Comparison of ENCODE assay signal across 9 mouse cellular contexts in genomic region chr5:107202801-107203559, GRCm38 (mm10).
A peak's percentile ranks its signal among the peaks of the same experiment; 100 is the strongest.
DNase-seq lines count a peak whose midpoint lies in the region; ATAC-seq lines count a peak whose summit lies in the region.
"Had no signal": no experiment of that assay in that cellular context is flagged by ENCODE, and none has a peak within 500 bp of the region (broad histone marks: within the 10 kb centered on the region; RNA-seq: fewer than 3 reads in every experiment).

No protein-coding gene starts in this region.

- no peaks in the 10 kb centered on the region for H3K9me3 ChIP-seq in kidney, embryonic 14.5 days (ENCODE audit: control insufficient read depth, low read length)
- H3K9me3 ChIP-seq in embryonic facial prominence, embryonic 14.5 days (ENCODE audit: control insufficient read depth, low read length) = no peaks in the 10 kb centered on the region
- H3K9me3 ChIP-seq in limb, embryonic 10.5 days (replicated peaks) = no peaks in the 10 kb centered on the region

- H3K36me3 ChIP-seq in kidney, embryonic 14.5 days (ENCODE audit: control insufficient read depth, insufficient read depth, low read length) = no peaks in the 10 kb centered on the region
- H3K36me3 ChIP-seq in embryonic facial prominence, embryonic 14.5 days (ENCODE audit: control insufficient read depth, insufficient read depth, low read length) = peaks cover 9% of the 10 kb centered on the region; the same call in 1 of the 2 replicates
- peaks cover 7% of the 10 kb centered on the region; the same call in 1 of the 2 replicates for H3K36me3 ChIP-seq in limb, embryonic 10.5 days

- H3K9ac ChIP-seq in kidney, embryonic 14.5 days (ENCODE audit: low read depth, low read length) = no peak overlapping the region
- H3K9ac ChIP-seq in embryonic facial prominence, embryonic 14.5 days (ENCODE audit: low read depth, low read length) = no peak overlapping the region

- H3K27ac ChIP-seq in kidney, embryonic 14.5 days (ENCODE audit: low read depth, low read length) = peak overlapping the region; percentile 37; the same call in 1 of the 2 replicates
- H3K27ac ChIP-seq in embryonic facial prominence, embryonic 14.5 days (replicated peaks; ENCODE audit: low read depth, low read length) = peak overlapping the region; percentile 63
- peak overlapping the region; percentile 54 for H3K27ac ChIP-seq in limb, embryonic 10.5 days

- no peak; the same call in 1 of the 2 replicates for ATAC-seq in kidney, embryonic 14.5 days (ENCODE audit: low FRiP score, low TSS enrichment)
- ATAC-seq in embryonic facial prominence, embryonic 14.5 days (ENCODE audit: low read depth) = no peak
- ATAC-seq in monocyte, adult 5-6 weeks (replicated peaks; ENCODE audit: insufficient number of reproducible peaks, low FRiP score, low TSS enrichment, poor library complexity, severe bottlenecking) = no peak

- 33% methylated on average over 8 of the region's 8 CpGs for WGBS in kidney, embryonic 14.5 days
- 21% methylated on average over 8 of the region's 8 CpGs for WGBS in embryonic facial prominence, embryonic 14.5 days
- 38% methylated on average over 8 of the region's 8 CpGs for WGBS in limb, embryonic 10.5 days

- H3K4me1 ChIP-seq in kidney, embryonic 14.5 days (ENCODE audit: control insufficient read depth, insufficient read depth, low read length) = peaks cover 26% of the 10 kb centered on the region
- H3K4me1 ChIP-seq in embryonic facial prominence, embryonic 14.5 days (ENCODE audit: control insufficient read depth, insufficient read depth, low read length) = peaks cover 53% of the 10 kb centered on the region
- H3K4me1 ChIP-seq in limb, embryonic 10.5 days = peaks cover 52% of the 10 kb centered on the region

- no peak overlapping the region for H3K4me3 ChIP-seq in kidney, embryonic 14.5 days (ENCODE audit: low read length)
- H3K4me3 ChIP-seq in embryonic facial prominence, embryonic 14.5 days (ENCODE audit: low read depth, low read length) = no peak overlapping the region
- H3K4me3 ChIP-seq in limb, embryonic 10.5 days = no peak overlapping the region
- H3K4me3 ChIP-seq: megakaryocyte, embryonic 14.5 days had no signal

- DNase-seq in kidney, postnatal 4 days = no peak
- peak; percentile 50 for DNase-seq in embryonic facial prominence, embryonic 14.5 days (ENCODE audit: low spot score)
- DNase-seq in limb, embryonic 10.5 days (ENCODE audit: low spot score) = no peak
- peak; percentile 45 to 69 for DNase-seq in lung, postnatal 4 days
- no peak for DNase-seq in frontal cortex, postnatal 25 days (ENCODE audit: low spot score in 2 of 2)
- DNase-seq: cerebellum, adult 11 months had no signal

- H3K4me2 ChIP-seq in kidney, embryonic 14.5 days (replicated peaks; ENCODE audit: low read depth, low read length) = no peak overlapping the region
- no peak overlapping the region for H3K4me2 ChIP-seq in embryonic facial prominence, embryonic 14.5 days (ENCODE audit: low read depth, low read length)

- H3K27me3 ChIP-seq in kidney, embryonic 14.5 days (ENCODE audit: control insufficient read depth, insufficient read depth, low read length) = no peaks in the 10 kb centered on the region
- no peaks in the 10 kb centered on the region for H3K27me3 ChIP-seq in embryonic facial prominence, embryonic 14.5 days (replicated peaks; ENCODE audit: control insufficient read depth, insufficient read depth, low read length)
- H3K27me3 ChIP-seq in limb, embryonic 10.5 days (ENCODE audit: low read depth, poor library complexity, severe bottlenecking) = no peaks in the 10 kb centered on the region

Comparison
In these comparisons a context has a peak if more than half of its experiments do, and no peak if none do; other contexts are left out.
1. DNase-seq: peak in embryonic facial prominence, embryonic 14.5 days (single experiment) and lung, postnatal 4 days (2 of 2); none in kidney, postnatal 4 days (0 of 2), limb, embryonic 10.5 days (single experiment) and frontal cortex, postnatal 25 days (0 of 2).
2. Peak in every context shown above with its lines, with median percentiles within 50 percentile points of each other: H3K27ac ChIP-seq.